Mouse (Mus musculus): ENCODE data around the gene Tmem268. TPM values are rescaled to one million over a fixed set of nuclear protein-coding genes. Genes with fewer than 3 reads are reported as not detected.

The Tmem268 gene
- polyA plus RNA-seq, 1 experiment, result 4.7 TPM

DNA sequence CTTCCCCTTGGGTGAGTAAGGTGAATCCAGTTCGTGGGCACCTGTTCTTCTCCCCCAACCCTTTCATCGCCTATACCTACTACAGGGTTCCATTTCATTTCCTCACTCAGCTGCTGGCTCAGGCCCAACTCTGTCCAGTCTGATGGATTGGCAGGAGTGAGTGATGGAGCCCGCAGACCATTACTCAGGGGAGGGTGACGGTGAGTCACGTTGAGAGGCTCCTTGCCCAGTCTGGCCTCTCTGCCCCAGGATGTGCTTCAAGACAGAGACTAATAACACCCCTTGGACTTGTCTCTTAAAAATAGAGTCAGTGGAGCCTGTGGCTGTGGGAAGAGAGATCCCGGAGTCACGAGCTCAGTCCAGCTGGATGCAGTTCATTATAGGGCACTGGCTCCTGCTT lies 28.2 kb upstream of the Tmem268 start:
- Histone ChIP-seq H3K27ac (ENCODE audit: control insufficient read depth, insufficient read depth, low read depth, low read length) (no peak overlapping the region), H3K4me1 (ENCODE audit: control insufficient read depth, insufficient read depth, low read length) (no peaks in the 10 kb centered on the region), H3K4me3 (ENCODE audit: control insufficient read depth, low read depth, low read length) (no peak overlapping the region), H3K27me3 (ENCODE audit: control insufficient read depth, insufficient read depth, low read length) (no peaks in the 10 kb centered on the region), H3K36me3 (ENCODE audit: control insufficient read depth, insufficient read depth, low read length) (no peaks in the 10 kb centered on the region)
- TF ChIP-seq POLR2A (IDR thresholded peaks at IDR 0.05; ENCODE audit: control insufficient read depth, low read depth, low read length) (no peak), CTCF (IDR thresholded peaks at IDR 0.05; ENCODE audit: control insufficient read depth, insufficient read depth, insufficient replicate concordance, low read depth, low read length) (no peak)

DNA sequence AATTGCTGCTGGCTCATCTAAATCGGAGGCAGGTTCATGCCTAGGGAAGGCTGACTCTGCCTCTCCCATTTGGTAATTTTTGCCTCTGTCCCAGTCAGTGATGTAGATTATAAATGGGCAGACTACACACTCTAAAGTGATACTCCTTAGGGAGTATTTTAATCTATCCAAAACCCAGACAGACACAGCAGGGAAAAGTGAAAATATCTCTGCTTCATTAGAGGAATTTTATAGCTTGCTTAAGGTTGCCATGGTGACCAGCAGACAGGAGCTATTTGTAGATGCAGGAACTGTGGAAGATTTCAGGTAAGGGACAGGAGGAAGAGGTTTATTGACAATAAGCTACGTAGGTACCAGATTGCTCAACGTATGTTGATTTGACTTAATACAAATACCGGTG lies 21.0 kb upstream of the Tmem268 start:
- no peaks in the 10 kb centered on the region for H3K36me3 ChIP-seq (ENCODE audit: control insufficient read depth, insufficient read depth, low read length)
- no peak overlapping the region for H3K27ac ChIP-seq (ENCODE audit: control insufficient read depth, insufficient read depth, low read depth, low read length)
- TF ChIP-seq CTCF (IDR thresholded peaks at IDR 0.05; ENCODE audit: control insufficient read depth, insufficient read depth, insufficient replicate concordance, low read depth, low read length) (no peak), POLR2A (IDR thresholded peaks at IDR 0.05; ENCODE audit: control insufficient read depth, low read depth, low read length) (no peak)
- H3K4me1 ChIP-seq (ENCODE audit: control insufficient read depth, insufficient read depth, low read length), result no peaks in the 10 kb centered on the region
- H3K4me3 ChIP-seq (ENCODE audit: control insufficient read depth, low read depth, low read length), result no peak overlapping the region
- no peaks in the 10 kb centered on the region for H3K27me3 ChIP-seq (ENCODE audit: control insufficient read depth, insufficient read depth, low read length)

DNA sequence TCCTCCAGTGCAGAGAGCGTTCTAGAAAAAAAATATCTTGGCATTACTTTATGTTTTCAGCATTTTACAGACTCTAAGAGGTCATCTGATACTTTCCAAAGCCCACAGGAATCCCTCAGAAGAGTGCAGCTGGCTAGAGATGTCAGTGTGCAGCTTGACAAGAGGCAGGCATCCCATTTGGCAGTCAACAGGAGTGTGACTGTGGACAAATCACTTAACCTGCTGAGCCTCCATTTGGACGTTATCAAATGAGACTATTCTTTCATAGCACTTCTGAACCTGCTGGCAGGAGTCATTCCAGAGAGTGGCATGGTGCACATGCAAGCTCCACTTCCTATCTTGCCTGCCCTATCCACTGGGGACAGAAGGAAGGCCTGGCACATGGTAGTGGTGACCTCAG lies 16.4 kb upstream of the Tmem268 start:
- Histone ChIP-seq H3K4me1 (ENCODE audit: control insufficient read depth, insufficient read depth, low read length) (peaks cover 9% of the 10 kb centered on the region), H3K4me3 (ENCODE audit: control insufficient read depth, low read depth, low read length) (no peak overlapping the region), H3K27me3 (ENCODE audit: control insufficient read depth, insufficient read depth, low read length) (no peaks in the 10 kb centered on the region), H3K36me3 (ENCODE audit: control insufficient read depth, insufficient read depth, low read length) (no peaks in the 10 kb centered on the region), H3K27ac (ENCODE audit: control insufficient read depth, insufficient read depth, low read depth, low read length) (no peak overlapping the region)
- TF ChIP-seq POLR2A (IDR thresholded peaks at IDR 0.05; ENCODE audit: control insufficient read depth, low read depth, low read length) (no peak), CTCF (IDR thresholded peaks at IDR 0.05; ENCODE audit: control insufficient read depth, insufficient read depth, insufficient replicate concordance, low read depth, low read length) (no peak)

DNA sequence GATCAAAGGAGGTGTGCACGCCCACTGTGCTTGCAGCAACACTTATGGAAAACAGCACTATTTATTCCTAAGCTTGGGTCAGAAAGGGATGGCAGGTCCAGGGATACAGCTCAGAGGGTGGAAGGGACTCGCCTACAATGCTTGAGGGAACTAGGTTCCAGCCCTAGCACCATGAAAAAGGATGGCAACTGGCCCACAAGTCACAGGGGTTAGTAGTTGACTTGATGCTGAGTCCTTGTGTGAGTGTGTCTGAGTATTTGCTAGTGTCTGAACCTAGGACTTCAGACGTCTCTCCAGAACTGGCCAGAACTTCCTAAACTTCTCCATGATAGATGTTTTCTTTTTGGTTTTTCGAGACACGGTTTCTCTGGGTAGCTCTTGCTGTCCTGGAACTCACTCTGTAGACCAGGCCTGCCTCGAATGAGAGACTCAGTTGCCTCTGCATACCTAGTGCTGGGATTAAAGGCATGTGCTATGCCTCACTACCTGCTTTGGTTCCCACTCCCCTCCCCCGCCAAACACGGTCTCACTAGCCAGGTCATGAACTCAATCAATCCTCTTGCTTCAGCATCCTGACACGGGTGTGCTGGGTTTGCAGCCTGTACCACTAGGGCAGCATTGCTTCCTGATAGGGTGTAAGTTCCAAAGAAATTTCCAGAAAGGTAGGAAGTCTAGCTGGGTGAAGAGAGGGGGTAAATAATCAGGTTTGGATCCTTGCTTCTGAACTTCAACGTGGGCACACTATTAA lies 14.7 kb upstream of the Tmem268 start:
- peak overlapping the region; percentile 82 for H3K27ac ChIP-seq (ENCODE audit: control insufficient read depth, insufficient read depth, low read depth, low read length)
- TF ChIP-seq POLR2A (IDR thresholded peaks at IDR 0.05; ENCODE audit: control insufficient read depth, low read depth, low read length) (no peak), CTCF (IDR thresholded peaks at IDR 0.05; ENCODE audit: control insufficient read depth, insufficient read depth, insufficient replicate concordance, low read depth, low read length) (no peak)
- peaks cover 9% of the 10 kb centered on the region for H3K4me1 ChIP-seq (ENCODE audit: control insufficient read depth, insufficient read depth, low read length)
- no peaks in the 10 kb centered on the region for H3K36me3 ChIP-seq (ENCODE audit: control insufficient read depth, insufficient read depth, low read length)
- peak overlapping the region; percentile 73 for H3K4me3 ChIP-seq (ENCODE audit: control insufficient read depth, low read depth, low read length)
- H3K27me3 ChIP-seq (ENCODE audit: control insufficient read depth, insufficient read depth, low read length), result no peaks in the 10 kb centered on the region

DNA sequence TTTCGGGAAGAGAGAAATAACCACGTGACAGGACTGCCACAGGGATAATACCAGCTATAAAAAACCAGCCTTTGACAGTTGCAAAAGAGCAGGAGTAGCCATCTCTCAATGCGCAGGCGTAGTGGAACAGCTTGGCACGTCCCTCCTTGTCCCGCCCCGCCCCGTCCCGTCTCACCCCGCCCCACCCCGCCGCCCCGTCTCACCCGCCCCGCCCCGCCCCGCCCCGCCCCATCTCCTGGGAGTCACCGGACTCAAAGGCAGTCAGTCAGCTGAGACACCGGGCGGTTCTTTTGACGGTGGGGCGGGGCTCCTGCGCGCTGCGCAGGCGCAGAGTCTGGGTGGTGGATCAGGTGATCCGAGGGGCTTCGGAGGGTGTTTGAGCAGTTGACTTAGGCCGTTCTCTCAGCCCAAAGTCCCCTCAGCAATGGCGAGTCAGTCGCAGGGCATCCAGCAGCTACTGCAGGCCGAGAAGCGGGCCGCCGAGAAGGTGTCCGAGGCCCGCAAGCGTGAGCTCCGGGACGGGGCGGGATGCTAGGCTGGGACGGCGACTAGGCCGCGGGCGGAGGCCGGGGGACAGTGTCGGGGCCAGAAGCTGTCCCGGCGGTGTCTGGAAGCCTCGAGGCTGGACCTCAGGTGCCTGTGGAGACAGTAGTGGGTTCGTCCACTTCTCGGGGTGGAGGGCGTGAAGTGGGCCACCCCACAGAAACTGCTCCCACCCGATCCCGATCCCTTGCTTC lies 13.9 kb upstream of the Tmem268 start, which contains the start of gene Atp6v1g1:
Atp6v1g1 (plus strand) TSS at position 279 of the 737 bp plus-strand sequence.
- Histone ChIP-seq H3K36me3 (ENCODE audit: control insufficient read depth, insufficient read depth, low read length) (no peaks in the 10 kb centered on the region), H3K4me3 (ENCODE audit: control insufficient read depth, low read depth, low read length) (peak within 1 kb of the TSS; percentile 99), H3K27ac (ENCODE audit: control insufficient read depth, insufficient read depth, low read depth, low read length) (peak within 1 kb of the TSS; percentile 98), H3K27me3 (ENCODE audit: control insufficient read depth, insufficient read depth, low read length) (no peaks in the 10 kb centered on the region), H3K4me1 (ENCODE audit: control insufficient read depth, insufficient read depth, low read length) (peaks cover 9% of the 10 kb centered on the region)
- TF ChIP-seq POLR2A (IDR thresholded peaks at IDR 0.05; ENCODE audit: control insufficient read depth, low read depth, low read length) (peak; percentile 80), CTCF (IDR thresholded peaks at IDR 0.05; ENCODE audit: control insufficient read depth, insufficient read depth, insufficient replicate concordance, low read depth, low read length) (no peak)

GRCm38 (mm10) chr4:63545231-63545958 lies 13.2 kb upstream of the Tmem268 start:
- TF ChIP-seq CTCF (IDR thresholded peaks at IDR 0.05; ENCODE audit: control insufficient read depth, insufficient read depth, insufficient replicate concordance, low read depth, low read length) (no peak), POLR2A (IDR thresholded peaks at IDR 0.05; ENCODE audit: control insufficient read depth, low read depth, low read length) (no peak)
- H3K27ac ChIP-seq (ENCODE audit: control insufficient read depth, insufficient read depth, low read depth, low read length), result peak overlapping the region; percentile 98
- no peaks in the 10 kb centered on the region for H3K36me3 ChIP-seq (ENCODE audit: control insufficient read depth, insufficient read depth, low read length)
- H3K4me1 ChIP-seq (ENCODE audit: control insufficient read depth, insufficient read depth, low read length), result peaks cover 9% of the 10 kb centered on the region
- H3K27me3 ChIP-seq (ENCODE audit: control insufficient read depth, insufficient read depth, low read length), result no peaks in the 10 kb centered on the region
- peak overlapping the region; percentile 99 for H3K4me3 ChIP-seq (ENCODE audit: control insufficient read depth, low read depth, low read length)

Data from testis, adult 2 months (tissue).